Mouse (Mus musculus) myocyte (in vitro differentiated cells): Measurements from ENCODE around the gene Grk3. TPM values are rescaled to one million over a fixed set of nuclear protein-coding genes. Genes with fewer than 3 reads are reported as not detected.

Experiments used
- H3K27me3 ChIP-seq: one replicate; pipeline ENCODE4 v1.6.1; 2011; ENCODE audit not compliant: control insufficient read depth, insufficient read depth, insufficient read length
- H3K36me3 ChIP-seq: one replicate; pipeline ENCODE4 v1.6.1; 2011; ENCODE audit not compliant: control insufficient read depth, insufficient read depth
- H3K4me2 ChIP-seq: one replicate; pipeline ENCODE4 v1.6.1; 2011; ENCODE audit warnings: low read depth, control low read depth
- H3K4me3 ChIP-seq: one replicate; pipeline ENCODE4 v1.5.1; 2011; ENCODE audit warnings: mild to moderate bottlenecking, control low read depth, moderate library complexity
- H3K79me2 ChIP-seq: one replicate; pipeline ENCODE4 v1.6.1; 2011; ENCODE audit not compliant: control insufficient read depth, insufficient read depth
- H3ac ChIP-seq: one replicate; pipeline ENCODE4 v1.6.1; 2011; ENCODE audit not compliant: control insufficient read depth, insufficient read length
- CEBPB ChIP-seq: IDR thresholded peaks from 2 replicates; pipeline ENCODE4 v1.6.1; 2011; ENCODE audit warnings: mild to moderate bottlenecking, moderate library complexity; ENCODE audit not compliant: poor library complexity, insufficient read depth, severe bottlenecking
- E2F4 ChIP-seq: IDR thresholded peaks from one replicate; pipeline ENCODE4 v1.6.1; 2011; ENCODE audit warnings: mild to moderate bottlenecking, control low read depth, moderate library complexity; ENCODE audit not compliant: insufficient read depth
- MAX ChIP-seq: IDR thresholded peaks from one replicate; pipeline ENCODE4 v1.6.1; 2011; ENCODE audit warnings: low read depth, mild to moderate bottlenecking, control low read depth
- MYOD1 ChIP-seq, 3 experiments: IDR thresholded peaks; one replicate each; pipeline ENCODE4 v1.6.1; 2011; ENCODE audit warnings: control low read depth in 2 of 3, low read depth in 2 of 3, mild to moderate bottlenecking in 2 of 3, moderate library complexity in 1 of 3; ENCODE audit not compliant: insufficient read length in 2 of 3, control insufficient read depth in 1 of 3
- MYOG ChIP-seq, 3 experiments: IDR thresholded peaks; one replicate each; pipeline ENCODE4 v1.6.1; 2011; ENCODE audit warnings: control low read depth in 2 of 3, low read depth in 2 of 3, mild to moderate bottlenecking in 2 of 3; ENCODE audit not compliant: insufficient read length in 2 of 3, control insufficient read depth in 1 of 3, insufficient read depth in 1 of 3
- POLR2A ChIP-seq: IDR thresholded peaks from one replicate; pipeline ENCODE4 v1.6.1; 2011; ENCODE audit warnings: low read depth, mild to moderate bottlenecking, control low read depth, moderate library complexity; ENCODE audit not compliant: insufficient read length
- POLR2AphosphoS2 ChIP-seq: IDR thresholded peaks from one replicate; pipeline ENCODE4 v1.6.1; 2011; ENCODE audit warnings: low read depth, control low read depth; ENCODE audit not compliant: insufficient read length
- REST ChIP-seq: IDR thresholded peaks from one replicate; pipeline ENCODE4 v1.6.1; 2011; ENCODE audit warnings: mild to moderate bottlenecking, control low read depth, moderate library complexity; ENCODE audit not compliant: insufficient read depth, insufficient read length
- SRF ChIP-seq: IDR thresholded peaks from one replicate; pipeline ENCODE4 v1.6.1; 2011; ENCODE audit warnings: low read depth; ENCODE audit not compliant: control insufficient read depth, insufficient read length
- TCF12 ChIP-seq: IDR thresholded peaks from one replicate; pipeline ENCODE4 v1.6.1; 2011; ENCODE audit warnings: mild to moderate bottlenecking, control low read depth; ENCODE audit not compliant: poor library complexity, insufficient read depth, severe bottlenecking
- TCF3 ChIP-seq: IDR thresholded peaks from one replicate; pipeline ENCODE4 v1.6.1; 2011; ENCODE audit warnings: low read depth, control low read depth; ENCODE audit not compliant: insufficient read length
- USF1 ChIP-seq: IDR thresholded peaks from one replicate; pipeline ENCODE4 v1.6.1; 2011; ENCODE audit warnings: low read depth, mild to moderate bottlenecking, control low read depth, moderate library complexity
- polyA plus RNA-seq: library from polyadenylated mRNA; unstranded; fragments of >200 nt; fragmentation: generic; extraction: Trizol; gene quantifications from one replicate; pipeline ENCODE4 v1.2.1, GENCODE M21; 2012; ENCODE audit warnings: missing spikeins

Grk3 gene
- polyA plus RNA-seq, 1 experiment: not detected

- no peaks in the 10 kb centered on the region for H3K36me3 ChIP-seq
- H3ac ChIP-seq: no peak overlapping the region
- H3K79me2 ChIP-seq: no peaks in the 10 kb centered on the region
- no peak overlapping the region for H3K4me2 ChIP-seq
- peaks cover 24% of the 10 kb centered on the region for H3K27me3 ChIP-seq
- TF ChIP-seq POLR2A: no peak
- TF ChIP-seq POLR2AphosphoS2: no peak
- TF ChIP-seq TCF3: no peak
- TF ChIP-seq MYOG (IDR thresholded peaks at IDR 0.05; ENCODE audit: control insufficient read depth in 1 of 3, insufficient read depth in 1 of 3, insufficient read length in 2 of 3, low read depth in 2 of 3): no peak
- no peak for TF ChIP-seq MAX
- no peak for TF ChIP-seq REST
- no peak for TF ChIP-seq TCF12
- no peak for TF ChIP-seq CEBPB
- no peak for TF ChIP-seq MYOD1 (IDR thresholded peaks at IDR 0.05; ENCODE audit: control insufficient read depth in 1 of 3, insufficient read length in 2 of 3, low read depth in 2 of 3)
- TF ChIP-seq E2F4: no peak
- TF ChIP-seq USF1: no peak
- no peak for TF ChIP-seq SRF
- no peak overlapping the region for H3K4me3 ChIP-seq
These were observed 3.7 kb downstream of the Grk3 start for GRCm38 (mm10) chr5:113011926-113012325.

- H3K36me3 ChIP-seq: no peaks in the 10 kb centered on the region
- TF ChIP-seq TCF3: no peak
- no peak for TF ChIP-seq REST
- no peak overlapping the region for H3ac ChIP-seq
- no peaks in the 10 kb centered on the region for H3K79me2 ChIP-seq
- no peak overlapping the region for H3K4me3 ChIP-seq
- H3K4me2 ChIP-seq: no peak overlapping the region
- H3K27me3 ChIP-seq: peaks cover 8% of the 10 kb centered on the region
These were observed 6.3 kb downstream of the Grk3 start for GRCm38 (mm10) chr5:113009183-113009820.

- H3K79me2 ChIP-seq: no peaks in the 10 kb centered on the region
These were observed 7.1 kb downstream of the Grk3 start for GRCm38 (mm10) chr5:113008496-113008895.

GRCm38 (mm10) chr5:113006997-113007396 is 8.6 kb downstream of the Grk3 start:
- Histone ChIP-seq H3K36me3 (no peaks in the 10 kb centered on the region), H3K79me2 (no peaks in the 10 kb centered on the region), H3K4me3 (no peak overlapping the region), H3ac (no peak overlapping the region), H3K27me3 (peaks cover 5% of the 10 kb centered on the region), H3K4me2 (no peak overlapping the region)
- TF ChIP-seq MAX: no peak
- TF ChIP-seq MYOD1 (IDR thresholded peaks at IDR 0.05; ENCODE audit: control insufficient read depth in 1 of 3, insufficient read length in 2 of 3, low read depth in 2 of 3): no peak
- TF ChIP-seq SRF: no peak
- TF ChIP-seq POLR2AphosphoS2: no peak
- TF ChIP-seq REST: no peak
- no peak for TF ChIP-seq MYOG (IDR thresholded peaks at IDR 0.05; ENCODE audit: control insufficient read depth in 1 of 3, insufficient read depth in 1 of 3, insufficient read length in 2 of 3, low read depth in 2 of 3)
- TF ChIP-seq E2F4: no peak
- TF ChIP-seq CEBPB: no peak
- no peak for TF ChIP-seq USF1
- TF ChIP-seq TCF3: no peak
- no peak for TF ChIP-seq POLR2A
- TF ChIP-seq TCF12: no peak

More at GRCm38 (mm10) chr5:113008496-113008895, 7.1 kb downstream of the Grk3 start:
- H3K4me2 ChIP-seq: no peak overlapping the region
- TF ChIP-seq E2F4 (no peak), REST (no peak), MYOG (IDR thresholded peaks at IDR 0.05; ENCODE audit: control insufficient read depth in 1 of 3, insufficient read depth in 1 of 3, insufficient read length in 2 of 3, low read depth in 2 of 3) (no peak)
- peaks cover 5% of the 10 kb centered on the region for H3K27me3 ChIP-seq
- H3ac ChIP-seq: no peak overlapping the region
- no peaks in the 10 kb centered on the region for H3K36me3 ChIP-seq
- H3K4me3 ChIP-seq: no peak overlapping the region

- no peak overlapping the region for H3K4me3 ChIP-seq
- TF ChIP-seq MYOG (IDR thresholded peaks at IDR 0.05; ENCODE audit: control insufficient read depth in 1 of 3, insufficient read depth in 1 of 3, insufficient read length in 2 of 3, low read depth in 2 of 3): no peak
- TF ChIP-seq POLR2A: no peak
- no peak for TF ChIP-seq POLR2AphosphoS2
- no peak for TF ChIP-seq E2F4
- no peak for TF ChIP-seq MAX
- no peaks in the 10 kb centered on the region for H3K36me3 ChIP-seq
- peaks cover 5% of the 10 kb centered on the region for H3K27me3 ChIP-seq
- H3K79me2 ChIP-seq: no peaks in the 10 kb centered on the region
- no peak overlapping the region for H3K4me2 ChIP-seq
- H3ac ChIP-seq: no peak overlapping the region
These were observed 9.6 kb downstream of the Grk3 start for GRCm38 (mm10) chr5:113005941-113006391.
